Mouse (Mus musculus): ENCODE data around the gene Msn. TPM values are rescaled to one million over a fixed set of nuclear protein-coding genes. Genes with fewer than 3 reads are reported as not detected.
A peak's percentile ranks its signal among the peaks of the same experiment; 100 is the strongest.

The Msn gene
- total RNA-seq (2021) = 10 to 100 TPM; 24.7 to 26.7 TPM
- long read RNA-seq, experiment 1, transcript Msn-201 (13 exons, 3,842 nt) = major isoform, 8 of 10 reads
- long read RNA-seq, experiment 1, partial matches to known transcripts = 1 of 10 reads
- long read RNA-seq, experiment 1, other reads (novel, unspliced or antisense) = 1 of 10 reads
- long read RNA-seq, experiment 2, transcript Msn-201 (13 exons, 3,842 nt) = major isoform, 11 of 16 reads
- long read RNA-seq, experiment 2, partial matches to known transcripts = 1 of 16 reads
- long read RNA-seq, experiment 2, other reads (novel, unspliced or antisense) = 4 of 16 reads

GRCm38 (mm10) chrX:96095509-96096499 is at the start of gene Msn:
Gene Msn, plus strand, starts transcription at chrX:96096042.
- peak; percentile 59 to 61 for DNase-seq
- intact Hi-C loops (cut with DNase I) = no loop called here

GRCm38 (mm10) chrX:96052798-96053197 is 43.0 kb upstream of the Msn start:
- peak; percentile 13 to 21 for DNase-seq
- intact Hi-C loops (cut with DNase I) = no loop called here

GRCm38 (mm10) chrX:96077747-96078146 is 18.1 kb upstream of the Msn start:
- peak in 1 of 2 experiments; percentile 6 for DNase-seq
- intact Hi-C loops (cut with DNase I) = no loop called here

- DNase-seq = no peak
- intact Hi-C loops (cut with DNase I) = no loop called here
Measured at GRCm38 (mm10) chrX:96086259-96086658, 9.6 kb upstream of the Msn start.

GRCm38 (mm10) chrX:96096513-96097210 is 820 bp downstream of the Msn start:
- intact Hi-C loops (cut with DNase I) = no loop called here
- DNase-seq = peak in 1 of 2 experiments; percentile 7

- intact Hi-C loops (cut with DNase I) = no loop called here
- DNase-seq = no peak
Measured at GRCm38 (mm10) chrX:96097491-96097970, 1.7 kb downstream of the Msn start.

GRCm38 (mm10) chrX:96099003-96099402 is 3.2 kb downstream of the Msn start:
- intact Hi-C loops (cut with DNase I) = no loop called here

GRCm38 (mm10) chrX:96107427-96108291 is 11.8 kb downstream of the Msn start:
- peak; percentile 16 to 48 for DNase-seq
- intact Hi-C loops (cut with DNase I) = no loop called here

More at GRCm38 (mm10) chrX:96099003-96099402, 3.2 kb downstream of the Msn start:
- no peak for DNase-seq

GRCm38 (mm10) chrX:96113106-96113634 is 17.3 kb downstream of the Msn start:
- intact Hi-C loops (cut with DNase I) = no loop called here

GRCm38 (mm10) chrX:96115501-96115900 is 19.7 kb downstream of the Msn start:
- intact Hi-C loops (cut with DNase I) = no loop called here
- no peak for DNase-seq

More at GRCm38 (mm10) chrX:96113106-96113634, 17.3 kb downstream of the Msn start:
- DNase-seq = no peak

GRCm38 (mm10) chrX:96117366-96117765 is 21.5 kb downstream of the Msn start:
- intact Hi-C loops (cut with DNase I) = no loop called here

GRCm38 (mm10) chrX:96119997-96120396 is 24.2 kb downstream of the Msn start:
- DNase-seq = no peak
- intact Hi-C loops (cut with DNase I) = no loop called here

More at GRCm38 (mm10) chrX:96117366-96117765, 21.5 kb downstream of the Msn start:
- no peak for DNase-seq

- intact Hi-C loops (cut with DNase I) = no loop called here
Measured at GRCm38 (mm10) chrX:96121912-96122311, 26.1 kb downstream of the Msn start.

GRCm38 (mm10) chrX:96126803-96127202 is 31.0 kb downstream of the Msn start:
- intact Hi-C loops (cut with DNase I) = no loop called here

More at GRCm38 (mm10) chrX:96121912-96122311, 26.1 kb downstream of the Msn start:
- no peak for DNase-seq

GRCm38 (mm10) chrX:96130139-96130538 is 34.3 kb downstream of the Msn start:
- intact Hi-C loops (cut with DNase I) = no loop called here
- DNase-seq = no peak

More at GRCm38 (mm10) chrX:96126803-96127202, 31.0 kb downstream of the Msn start:
- DNase-seq = no peak

- intact Hi-C loops (cut with DNase I) = no loop called here
Measured at GRCm38 (mm10) chrX:96130663-96131062, 34.8 kb downstream of the Msn start.

GRCm38 (mm10) chrX:96133260-96133659 is 37.4 kb downstream of the Msn start:
- intact Hi-C loops (cut with DNase I) = no loop called here
- DNase-seq = peak; percentile 17 to 31

More at GRCm38 (mm10) chrX:96130663-96131062, 34.8 kb downstream of the Msn start:
- DNase-seq = no peak

GRCm38 (mm10) chrX:96134243-96134661 is 38.4 kb downstream of the Msn start:
- DNase-seq = no peak
- intact Hi-C loops (cut with DNase I) = no loop called here

Measured in gastrocnemius, postnatal 36 days (tissue).